Mouse (Mus musculus) intestine, embryonic 14.5 days (tissue): ENCODE results near the gene Mob3a. TPM values are rescaled to one million over a fixed set of nuclear protein-coding genes. Genes with fewer than 3 reads are reported as not detected.

Source experiments
- ATAC-seq: fragments of 200-750 bp; cut with Nextera tagmentation; replicated peaks from 2 replicates; pipeline ENCODE4 v1.8.0; 2017; ENCODE audit warnings: low read depth, moderate number of reproducible peaks, moderate TSS enrichment, moderate library complexity; ENCODE audit not compliant: low FRiP score, low TSS enrichment
- DNase-seq: peaks from one replicate; pipeline ENCODE4 v3.0.0-alpha.2; 2018; ENCODE audit warnings: low spot score
- H3K27ac ChIP-seq: fragments of 300-500 bp; sonication (generic); 2 replicates; pipeline ENCODE4 v1.5.1; 2014; ENCODE audit warnings: low read depth, mild to moderate bottlenecking, control low read depth
- H3K27me3 ChIP-seq: fragments of 300-500 bp; sonication (generic); replicated peaks from 2 replicates; pipeline ENCODE4 v1.6.1; 2014; ENCODE audit warnings: low read length, control low read depth; ENCODE audit not compliant: control insufficient read depth, insufficient read depth
- H3K36me3 ChIP-seq: fragments of 300-500 bp; sonication (generic); 2 replicates; pipeline ENCODE4 v1.6.1; 2014; ENCODE audit warnings: low read length, control low read depth; ENCODE audit not compliant: control insufficient read depth, insufficient read depth
- H3K4me1 ChIP-seq: fragments of 300-500 bp; sonication (generic); replicated peaks from 2 replicates; pipeline ENCODE4 v1.6.1; 2014; ENCODE audit warnings: low read length, control low read depth, mixed read lengths; ENCODE audit not compliant: control insufficient read depth, insufficient read depth
- H3K4me2 ChIP-seq: fragments of 300-500 bp; sonication (generic); 2 replicates; pipeline ENCODE4 v1.6.1; 2014; ENCODE audit warnings: low read length
- H3K4me3 ChIP-seq: fragments of 300-500 bp; sonication (generic); 2 replicates; pipeline ENCODE4 v1.5.1; 2014; ENCODE audit warnings: low read depth, low read length, control low read depth, mixed read lengths
- H3K9ac ChIP-seq: fragments of 300-500 bp; sonication (generic); 2 replicates; pipeline ENCODE4 v1.6.1; 2014; ENCODE audit warnings: mild to moderate bottlenecking, low read length
- H3K9me3 ChIP-seq: fragments of 300-500 bp; sonication (generic); 2 replicates; pipeline ENCODE4 v1.6.1; 2016; ENCODE audit warnings: low read length, control low read depth; ENCODE audit not compliant: control insufficient read depth
- WGBS: fragments of 180-500 bp; shearing (Covaris S2); extraction: QIAGEN DNeasy Blood & Tissue Kit; methylation state at CpG from one replicate; pipeline ENCODE4 v1.1.7; 2014; 5-methylcytosine and 5-hydroxymethylcytosine counted together
- polyA plus RNA-seq: library from polyadenylated mRNA; unstranded; fragments of >200 nt; fragmentation: Nextera tagmentation; extraction: Ambion mirVana; gene quantifications from 2 replicates; pipeline ENCODE4 v1.2.1, GENCODE M21; 2014

Gene Mob3a
- 38.6 and 47.1 TPM in 2 replicates for polyA plus RNA-seq

DNA sequence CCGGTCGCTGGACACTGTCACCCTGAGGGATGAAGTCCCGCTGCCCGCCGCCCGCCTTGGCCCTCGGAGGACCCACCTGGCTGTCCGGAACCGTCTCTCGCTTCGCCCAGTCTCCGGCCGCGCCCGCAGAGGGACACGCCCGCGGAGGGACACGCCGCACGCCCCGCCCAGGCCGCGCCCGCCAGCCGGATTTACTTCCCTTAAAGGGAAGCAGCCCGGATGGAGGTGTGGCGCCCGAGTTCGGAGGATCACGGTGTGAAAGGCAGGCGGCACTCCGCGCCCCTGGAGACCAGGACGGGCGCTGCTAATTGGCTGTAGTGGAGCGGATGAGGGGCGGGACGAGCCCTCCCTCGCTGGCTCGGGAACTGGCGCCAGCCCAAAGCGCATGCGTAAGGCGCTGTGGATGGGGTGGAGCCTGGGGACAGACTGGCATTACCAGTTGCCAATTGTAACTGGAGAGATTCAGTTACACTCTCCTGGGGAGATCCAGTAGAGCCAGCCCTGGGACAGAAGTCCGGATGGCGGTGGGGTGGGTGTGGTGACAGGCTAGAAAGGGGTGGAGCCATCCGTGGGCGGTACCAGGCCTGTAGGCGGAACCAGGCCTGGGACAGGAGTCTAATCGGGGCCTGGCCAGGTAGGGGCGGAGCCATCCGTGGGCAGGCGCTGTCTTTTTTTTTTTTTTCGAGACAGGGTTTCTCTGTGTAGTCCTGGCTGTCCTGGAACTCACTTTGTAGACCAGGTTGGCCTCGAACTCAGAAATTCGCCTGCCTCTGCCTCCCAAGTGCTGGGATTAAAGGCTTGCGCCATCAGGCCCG is at the start of gene Mob3a, which contains the start of gene Izumo4:
TSS of gene Mob3a (minus strand) at position 257 of the 815 bp plus-strand sequence.
TSS of gene Izumo4 (plus strand) at position 464 of the 815 bp plus-strand sequence.
- ATAC-seq = peak; percentile 96

DNA sequence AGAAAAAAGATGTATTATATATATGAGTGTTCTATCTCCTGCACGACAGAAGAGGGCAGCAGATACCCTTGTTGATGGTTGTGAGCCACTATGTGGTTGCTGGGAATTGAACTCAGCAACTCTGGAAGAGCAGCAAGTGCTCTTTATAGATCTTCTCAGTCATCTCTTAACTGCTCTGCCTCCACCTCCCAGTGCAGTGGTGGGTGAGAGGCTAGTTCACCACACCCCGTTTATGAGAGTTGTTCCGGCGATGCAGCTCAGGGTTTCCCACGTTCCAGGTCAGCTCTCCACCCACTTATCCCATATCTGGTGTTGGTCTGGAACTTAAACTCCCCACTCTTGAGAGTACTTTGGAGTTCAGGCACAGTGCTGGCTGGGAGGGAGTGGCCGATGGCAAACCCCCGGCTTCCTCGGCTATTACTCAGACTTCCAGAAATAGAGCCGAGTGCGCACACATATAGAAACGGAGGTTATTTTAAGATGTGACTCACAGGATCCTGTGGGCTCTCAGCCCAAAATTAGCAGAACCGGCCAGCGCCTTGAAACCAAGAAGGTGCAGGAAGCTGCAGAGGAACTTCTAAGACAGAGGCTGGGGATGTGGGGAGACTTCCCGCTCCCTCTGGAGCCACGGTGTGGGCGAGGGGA is 49.5 kb upstream of the Mob3a start:
- no peak for ATAC-seq
- Histone ChIP-seq H3K27me3 (no peaks in the 10 kb centered on the region), H3K4me2 (peak overlapping the region; percentile 47), H3K27ac (peak overlapping the region; percentile 69), H3K9me3 (no peaks in the 10 kb centered on the region), H3K36me3 (no peaks in the 10 kb centered on the region), H3K9ac (no peak overlapping the region), H3K4me3 (peak overlapping the region; percentile 0), H3K4me1 (peaks cover 11% of the 10 kb centered on the region)
- peak; percentile 67 for DNase-seq
- WGBS = 6% methylated on average over 16 of the region's 16 CpGs

More for the DNA sequence above, at the start of gene Mob3a, which contains the start of gene Izumo4:
- DNase-seq = peak; percentile 97
- H3K9me3 ChIP-seq = no peaks in the 10 kb centered on the region
- peak within 1 kb of the TSS; percentile 79 for H3K27ac ChIP-seq
- H3K4me3 ChIP-seq = peak within 1 kb of the TSS; percentile 63
- H3K4me1 ChIP-seq = peaks cover 26% of the 10 kb centered on the region
- peak within 1 kb of the TSS; percentile 59 for H3K9ac ChIP-seq
- H3K4me2 ChIP-seq = peak within 1 kb of the TSS; percentile 69
- H3K36me3 ChIP-seq = peaks cover 16% of the 10 kb centered on the region
- no peaks in the 10 kb centered on the region for H3K27me3 ChIP-seq
- under 1% methylated on average over 57 of the region's 59 CpGs for WGBS

GRCm38 (mm10) chr10:80748609-80749008 is 46.8 kb upstream of the Mob3a start:
- Histone ChIP-seq H3K36me3 (no peaks in the 10 kb centered on the region), H3K4me1 (peaks cover 6% of the 10 kb centered on the region; the same call in 1 of the 2 replicates), H3K9ac (no peak overlapping the region), H3K27me3 (no peaks in the 10 kb centered on the region), H3K4me2 (no peak overlapping the region), H3K27ac (no peak overlapping the region), H3K9me3 (no peaks in the 10 kb centered on the region), H3K4me3 (no peak overlapping the region)
- ATAC-seq = no peak
- DNase-seq = peak; percentile 86
- WGBS = 10% methylated on average over 6 of the region's 6 CpGs

- Histone ChIP-seq H3K36me3 (no peaks in the 10 kb centered on the region), H3K27me3 (no peaks in the 10 kb centered on the region), H3K4me2 (no peak overlapping the region), H3K9me3 (no peaks in the 10 kb centered on the region), H3K9ac (no peak overlapping the region), H3K4me1 (peaks cover 7% of the 10 kb centered on the region), H3K4me3 (no peak overlapping the region), H3K27ac (no peak overlapping the region)
- 13% methylated on average over 3 of the region's 3 CpGs for WGBS
- ATAC-seq (no peak), DNase-seq (peak; percentile 79)
Measured at GRCm38 (mm10) chr10:80747410-80747809, 45.6 kb upstream of the Mob3a start.

DNA sequence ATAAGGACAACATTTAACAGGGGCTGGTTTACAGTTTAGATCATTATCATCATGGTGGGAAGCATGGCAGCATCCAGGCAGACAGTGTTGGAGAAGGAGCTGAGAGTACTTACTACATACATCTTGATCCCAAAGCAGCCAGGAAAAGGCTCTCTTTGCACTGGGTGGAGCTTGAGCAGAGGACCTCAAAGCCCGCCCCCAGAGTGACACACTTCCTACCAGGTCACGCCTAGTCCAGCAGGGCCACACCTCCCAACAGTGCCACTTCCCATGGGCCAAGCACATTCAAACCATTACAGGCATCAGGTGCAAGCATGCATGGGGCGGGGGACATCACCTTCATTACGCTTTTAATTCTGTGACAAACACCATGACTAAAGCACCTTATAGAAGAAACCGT is 42.5 kb upstream of the Mob3a start:
- Histone ChIP-seq H3K27me3 (no peaks in the 10 kb centered on the region), H3K4me3 (no peak overlapping the region), H3K4me1 (peaks cover 18% of the 10 kb centered on the region), H3K4me2 (no peak overlapping the region), H3K9ac (no peak overlapping the region), H3K27ac (no peak overlapping the region), H3K9me3 (no peaks in the 10 kb centered on the region), H3K36me3 (no peaks in the 10 kb centered on the region)
- ATAC-seq (no peak), DNase-seq (no peak)
- 38% methylated on average over 5 of the region's 5 CpGs for WGBS

- peak within 1 kb of the TSS; percentile 100 for H3K4me3 ChIP-seq
- peak; percentile 98 for ATAC-seq
- WGBS = 2% methylated on average over 25 of the region's 25 CpGs
- peaks cover 18% of the 10 kb centered on the region for H3K4me1 ChIP-seq
- H3K36me3 ChIP-seq = no peaks in the 10 kb centered on the region
- H3K9me3 ChIP-seq = no peaks in the 10 kb centered on the region
- H3K9ac ChIP-seq = peak within 1 kb of the TSS; percentile 94
- DNase-seq = peak; percentile 97
- H3K4me2 ChIP-seq = peak within 1 kb of the TSS; percentile 98
- H3K27me3 ChIP-seq = no peaks in the 10 kb centered on the region
- peak within 1 kb of the TSS; percentile 82 for H3K27ac ChIP-seq
Measured at GRCm38 (mm10) chr10:80742180-80742978, 40.6 kb upstream of the Mob3a start, which contains the start of gene Ap3d1. Gene Ap3d1, minus strand, starts transcription at chr10:80742264.

- Histone ChIP-seq H3K9ac (peak overlapping the region; percentile 94), H3K9me3 (no peaks in the 10 kb centered on the region), H3K4me2 (peak overlapping the region; percentile 98), H3K36me3 (peaks cover 5% of the 10 kb centered on the region; the same call in 1 of the 2 replicates), H3K4me1 (peaks cover 18% of the 10 kb centered on the region), H3K27ac (peak overlapping the region; percentile 82), H3K27me3 (no peaks in the 10 kb centered on the region), H3K4me3 (peak overlapping the region; percentile 100)
- ATAC-seq (peak; percentile 0; the same call in 1 of the 2 replicates), DNase-seq (peak; percentile 63)
- WGBS = 0% methylated on average over 46 of the region's 46 CpGs
Measured at GRCm38 (mm10) chr10:80741634-80742179, 39.9 kb upstream of the Mob3a start.

DNA sequence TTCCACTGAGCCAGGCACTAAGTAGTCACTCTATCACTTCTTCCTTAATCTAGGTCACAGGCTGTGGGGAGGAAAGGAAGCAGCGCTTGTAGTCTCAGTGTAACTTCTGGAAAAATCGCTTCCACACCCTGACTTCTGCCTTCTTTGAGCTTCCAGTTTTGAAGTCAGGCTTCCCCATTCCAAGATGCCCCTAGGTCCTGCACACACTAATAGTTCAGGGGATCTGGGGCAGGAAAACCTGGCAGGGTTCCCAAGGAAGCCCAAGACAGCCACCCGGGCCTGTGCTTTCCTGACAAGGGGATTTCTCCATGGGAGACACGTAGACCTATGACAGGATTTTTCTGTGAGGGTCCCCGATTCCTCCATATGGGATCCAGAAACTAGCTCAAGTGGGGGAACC is 39.4 kb upstream of the Mob3a start:
- DNase-seq (no peak), ATAC-seq (no peak)
- no peaks in the 10 kb centered on the region for H3K9me3 ChIP-seq
- peaks cover 8% of the 10 kb centered on the region; the same call in 1 of the 2 replicates for H3K36me3 ChIP-seq
- 19% methylated on average over 5 of the region's 5 CpGs for WGBS
- H3K4me2 ChIP-seq = peak overlapping the region; percentile 98
- peaks cover 18% of the 10 kb centered on the region for H3K4me1 ChIP-seq
- H3K27ac ChIP-seq = 0 out of 2 replicates have a peak overlapping the region, but pooled peaks have one; percentile 14
- peak overlapping the region; percentile 100 for H3K4me3 ChIP-seq
- peak overlapping the region; percentile 94 for H3K9ac ChIP-seq
- H3K27me3 ChIP-seq = no peaks in the 10 kb centered on the region
